Mouse (Mus musculus) heart, postnatal 25 days (tissue): ENCODE results near the gene Olfr5. TPM values are rescaled to one million over a fixed set of nuclear protein-coding genes. Genes with fewer than 3 reads are reported as not detected.
"Not testable (repeated sequence)": the region's sequence is repeated elsewhere in the genome, so short reads cannot be mapped to it uniquely, and the experiment has no call there.

ENCODE experiments used
- DNase-seq: peaks from one replicate; pipeline ENCODE4 v3.0.0; 2022; ENCODE audit warnings: low spot score
- intact Hi-C: fragments of 180-260 bp; cut with DNase I; formaldehyde crosslinking; loops from one replicate; pipeline ENCODE4 v1.15.1; 2025
- total RNA-seq, 2 experiments: library from RNA; stranded (reverse); gene quantifications; 2 replicates each; pipeline ENCODE4 v1.2.3; 2021

Gene Olfr5
- total RNA-seq, result not detected

GRCm38 (mm10) chr7:6486841-6487240, at the start of gene Olfr5:
Olfr5 (minus strand) TSS chr7:6486941.
- DNase-seq, result no peak
- intact Hi-C loops, result no loop called here

- DNase-seq, result no peak
- intact Hi-C loops, result no loop called here
Measured at GRCm38 (mm10) chr7:6526141-6526540, 39.4 kb upstream of the Olfr5 start.

GRCm38 (mm10) chr7:6525001-6525400, 38.3 kb upstream of the Olfr5 start:
- no peak for DNase-seq
- intact Hi-C loops, result no loop called here

- no peak for DNase-seq
- intact Hi-C loops, result no loop called here
Measured at GRCm38 (mm10) chr7:6522850-6523249, 36.1 kb upstream of the Olfr5 start, which contains the start of gene Olfr1349. Olfr1349 (minus strand) TSS chr7:6522950.

GRCm38 (mm10) chr7:6521666-6522065, 34.9 kb upstream of the Olfr5 start:
- intact Hi-C loops, result no loop called here
- no peak for DNase-seq

GRCm38 (mm10) chr7:6508648-6509047, 21.9 kb upstream of the Olfr5 start, which contains the start of gene Olfr1348:
Olfr1348 (minus strand) TSS chr7:6508748.
- intact Hi-C loops, result no loop called here
- DNase-seq, result no peak

- no peak for DNase-seq
- intact Hi-C loops, result no loop called here
Measured at GRCm38 (mm10) chr7:6499655-6500054, 12.9 kb upstream of the Olfr5 start, which contains the start of gene Olfr1347. Olfr1347 (minus strand) TSS chr7:6499755.

- intact Hi-C loops, DNase-seq: not testable (repeated sequence)
Measured at GRCm38 (mm10) chr7:6477633-6478032, 9.1 kb downstream of the Olfr5 start.

- no peak for DNase-seq
- intact Hi-C loops, result no loop called here
Measured at GRCm38 (mm10) chr7:6466951-6467350, 19.8 kb downstream of the Olfr5 start, which contains the start of gene Olfr1346. Olfr1346 (plus strand) TSS chr7:6467101.

GRCm38 (mm10) chr7:6456399-6456798, 30.3 kb downstream of the Olfr5 start:
- intact Hi-C loops, result no loop called here

GRCm38 (mm10) chr7:6455868-6456267, 30.9 kb downstream of the Olfr5 start, which contains the start of gene Olfr1336:
Olfr1336 (plus strand) TSS chr7:6456168.
- intact Hi-C loops, result no loop called here
- no peak for DNase-seq

More at GRCm38 (mm10) chr7:6456399-6456798, 30.3 kb downstream of the Olfr5 start:
- DNase-seq, result no peak

GRCm38 (mm10) chr7:6447771-6448170, 39.0 kb downstream of the Olfr5 start:
- intact Hi-C loops, result no loop called here
- DNase-seq, result no peak

GRCm38 (mm10) chr7:6441173-6441572, 45.6 kb downstream of the Olfr5 start:
- intact Hi-C loops, result no loop called here
- no peak for DNase-seq

- intact Hi-C loops, result loop anchor here (10.0 kb wide), 1 partner anchor 476 kb away; no protein-coding TSS in a partner anchor
- no peak for DNase-seq
Measured at GRCm38 (mm10) chr7:6438388-6438787, 48.4 kb downstream of the Olfr5 start, which contains the start of gene Olfr1344. Olfr1344 (plus strand) TSS chr7:6438688.

- DNase-seq, result no peak
- intact Hi-C loops, result loop anchor here (5.0 to 10.0 kb wide), 2 partner anchors 484 to 507 kb away; no protein-coding TSS in a partner anchor
Measured at GRCm38 (mm10) chr7:6430342-6430741, 56.4 kb downstream of the Olfr5 start.

- no peak for DNase-seq
- intact Hi-C loops, result no loop called here
Measured at GRCm38 (mm10) chr7:6429381-6429780, 57.4 kb downstream of the Olfr5 start.

Other genes starting within 250 kb of the Olfr5 start
- gene Epp13, start 234.2 kb downstream of the Olfr5 start, total RNA-seq, result not detected
- gene Zfp667, start 200.4 kb downstream of the Olfr5 start, total RNA-seq, result 1 to 10 TPM; 2.8 to 3.5 TPM
- 1 to 10 TPM in 1 of 2 experiments, under 1 TPM in 1; 0.88 to 1.9 TPM for gene Zfp583, start 155.7 kb downstream of the Olfr5 start, total RNA-seq
- under 1 TPM; 0.48 to 0.52 TPM for gene Gm3854, start 143.2 kb downstream of the Olfr5 start, total RNA-seq
- 1 to 10 TPM; 2.7 to 3.3 TPM for gene Zfp78, start 123.7 kb downstream of the Olfr5 start, total RNA-seq
- 1 to 10 TPM; 2.5 to 2.6 TPM for gene Zfp28, start 103.6 kb downstream of the Olfr5 start, total RNA-seq
- not detected for gene Smim17, start 88.2 kb downstream of the Olfr5 start, total RNA-seq
- gene Gm20715, start 76.7 kb downstream of the Olfr5 start, total RNA-seq, result not detected
- not detected for gene Olfr1344, start 48.3 kb downstream of the Olfr5 start, total RNA-seq
- gene Olfr1336, start 30.8 kb downstream of the Olfr5 start, total RNA-seq, result not detected
- not detected for gene Olfr1346, start 19.8 kb downstream of the Olfr5 start, total RNA-seq
- not detected for gene Olfr1347, start 12.8 kb upstream of the Olfr5 start, total RNA-seq
- not detected for gene Olfr1348, start 21.8 kb upstream of the Olfr5 start, total RNA-seq
- gene Olfr1349, start 36.0 kb upstream of the Olfr5 start, total RNA-seq, result not detected
- not detected for gene Olfr1350, start 77.9 kb upstream of the Olfr5 start, total RNA-seq
- 1 to 10 TPM; 5.6 to 6.0 TPM for gene Zim1, start 209.5 kb upstream of the Olfr5 start, total RNA-seq
- 10 to 100 TPM; 14.9 to 16.3 TPM for gene Peg3, start 243.5 kb upstream of the Olfr5 start, total RNA-seq
- gene Usp29, start 243.6 kb upstream of the Olfr5 start, total RNA-seq, result under 1 TPM; 0.10 to 0.11 TPM